Mouse (Mus musculus) ES-E14 (cell line): Measurements from ENCODE around the gene Adam8. TPM values are rescaled to one million over a fixed set of nuclear protein-coding genes. Genes with fewer than 3 reads are reported as not detected.

Experiments used
- DNase-seq: peaks from one replicate; pipeline ENCODE4 v3.0.0-alpha.2; 2013; ENCODE audit warnings: low read depth, low spot score
- H3K27ac ChIP-seq: 2 replicates; pipeline ENCODE4 v1.5.1; 2012; ENCODE audit warnings: low read depth, mild to moderate bottlenecking, low read length, moderate library complexity, mixed read lengths; ENCODE audit not compliant: poor library complexity, insufficient read depth, severe bottlenecking
- H3K36me3 ChIP-seq: 2 replicates; pipeline ENCODE4 v1.6.1; 2012; ENCODE audit warnings: mild to moderate bottlenecking, low read length, moderate library complexity, mixed read lengths; ENCODE audit not compliant: control insufficient read depth, poor library complexity, insufficient read depth, severe bottlenecking
- H3K4me1 ChIP-seq, 2 experiments: fragments of 150-350 bp in 1 of 2; sonication (generic) in 1 of 2; 2 replicates each; pipeline ENCODE4 v1.6.1; 2012; ENCODE audit warnings: low read length in 2 of 2, mild to moderate bottlenecking in 1 of 2, mixed read lengths in 1 of 2; ENCODE audit not compliant: control insufficient read depth in 2 of 2, insufficient read depth in 2 of 2, poor library complexity in 1 of 2
- H3K4me3 ChIP-seq, 2 experiments: fragments of 150-350 bp in 1 of 2; sonication (generic) in 1 of 2; 2 replicates each; pipeline ENCODE4 v1.5.1; 2012; ENCODE audit warnings: low read length in 2 of 2, low read depth in 1 of 2, mild to moderate bottlenecking in 1 of 2, mixed read lengths in 1 of 2; ENCODE audit not compliant: insufficient read depth in 1 of 2, poor library complexity in 1 of 2, severe bottlenecking in 1 of 2
- H3K9ac ChIP-seq: 2 replicates; pipeline ENCODE4 v1.6.1; 2012; ENCODE audit warnings: low read depth, mild to moderate bottlenecking, low read length, mixed read lengths; ENCODE audit not compliant: poor library complexity, insufficient read depth, severe bottlenecking
- H3K9me3 ChIP-seq: fragments of 150-350 bp; sonication (generic); 2 replicates; pipeline ENCODE4 v1.6.1; 2012; ENCODE audit warnings: low read depth, mild to moderate bottlenecking, low read length; ENCODE audit not compliant: control insufficient read depth, insufficient read depth
- CHD2 ChIP-seq: IDR thresholded peaks from 2 replicates; pipeline ENCODE4 v1.6.1; 2014; ENCODE audit warnings: mild to moderate bottlenecking, low read depth, low read length, inconsistent platforms
- HCFC1 ChIP-seq: IDR thresholded peaks from 2 replicates; pipeline ENCODE4 v1.6.1; 2012; ENCODE audit warnings: low read length, inconsistent platforms, borderline replicate concordance; ENCODE audit not compliant: insufficient read depth
- MAFK ChIP-seq: IDR thresholded peaks from 2 replicates; pipeline ENCODE4 v1.6.1; 2014; ENCODE audit warnings: mild to moderate bottlenecking, low read depth, low read length, inconsistent platforms; ENCODE audit not compliant: insufficient read depth
- ZC3H11A ChIP-seq: IDR thresholded peaks from 2 replicates; pipeline ENCODE4 v1.6.1; 2012; ENCODE audit warnings: low read depth, mild to moderate bottlenecking, inconsistent platforms, low read length, borderline replicate concordance
- ZNF384 ChIP-seq: IDR thresholded peaks from 2 replicates; pipeline ENCODE4 v1.6.1; 2012; ENCODE audit warnings: low read depth, low read length, inconsistent platforms
- in situ Hi-C, 2 experiments: fragments of 600-800 bp; cut with MboI; formaldehyde crosslinking; loops; one replicate each; pipeline ENCODE4 v1.15.1; 2025; ENCODE audit warnings: low sequenced_read_pairs in 2 of 2, inconsistent platforms in 1 of 2; ENCODE audit not compliant: unreplicated experiment in 2 of 2
- total RNA-seq: library from RNA; depleted of rRNA; stranded (reverse); fragments of 300-350 nt; gene quantifications from 2 replicates; pipeline ENCODE4 v1.2.3, GENCODE M21; 2012

Gene Adam8
- total RNA-seq, 1 experiment: 8.3 TPM

DNA sequence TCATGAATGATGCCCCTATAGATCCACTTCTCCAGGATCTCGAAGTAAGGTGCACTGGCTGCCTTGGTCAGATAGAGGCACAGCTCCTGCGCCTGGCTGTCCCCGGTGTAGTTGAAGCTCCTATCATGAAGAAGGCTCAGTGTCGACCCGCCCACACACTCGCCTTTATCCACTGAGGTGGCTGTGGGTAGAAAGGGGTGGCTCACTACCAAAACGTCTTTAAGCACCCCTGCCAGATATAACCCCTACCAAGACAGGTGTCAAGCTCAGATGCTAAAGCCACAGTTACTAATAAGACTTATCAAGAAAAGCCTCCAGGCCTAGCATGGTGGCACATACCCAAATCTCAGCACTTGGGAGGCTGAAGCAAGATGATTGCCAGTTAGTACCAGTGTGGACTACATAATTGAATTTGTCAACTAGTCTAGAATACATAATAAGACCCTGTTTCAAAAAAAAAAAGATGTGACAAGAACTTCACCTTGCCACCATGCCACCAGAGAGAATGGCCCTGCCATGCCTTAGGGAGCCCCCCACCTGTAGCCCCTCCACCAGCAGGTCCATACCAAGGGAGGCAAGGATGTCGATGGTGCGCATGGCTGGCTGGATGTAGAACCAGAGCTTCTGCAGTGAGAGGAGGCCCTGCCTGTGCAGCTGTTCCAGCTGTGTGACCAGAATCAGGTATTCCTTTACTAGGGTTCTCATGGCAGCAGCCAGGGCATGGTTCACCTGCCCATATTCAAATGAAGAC is 14.7 kb upstream of the Adam8 start:
- peaks cover 8% of the 10 kb centered on the region for H3K9me3 ChIP-seq
- TF ChIP-seq ZNF384 (no peak), MAFK (no peak), CHD2 (no peak), ZC3H11A (no peak), HCFC1 (no peak)
- no peaks in the 10 kb centered on the region for H3K4me1 ChIP-seq
- in situ Hi-C loops: no loop called here
- H3K4me3 ChIP-seq: no peak overlapping the region
- no peak overlapping the region for H3K9ac ChIP-seq
- H3K36me3 ChIP-seq: peaks cover 25% of the 10 kb centered on the region; the same call in 1 of the 2 replicates
- no peak for DNase-seq
- no peak overlapping the region for H3K27ac ChIP-seq

DNA sequence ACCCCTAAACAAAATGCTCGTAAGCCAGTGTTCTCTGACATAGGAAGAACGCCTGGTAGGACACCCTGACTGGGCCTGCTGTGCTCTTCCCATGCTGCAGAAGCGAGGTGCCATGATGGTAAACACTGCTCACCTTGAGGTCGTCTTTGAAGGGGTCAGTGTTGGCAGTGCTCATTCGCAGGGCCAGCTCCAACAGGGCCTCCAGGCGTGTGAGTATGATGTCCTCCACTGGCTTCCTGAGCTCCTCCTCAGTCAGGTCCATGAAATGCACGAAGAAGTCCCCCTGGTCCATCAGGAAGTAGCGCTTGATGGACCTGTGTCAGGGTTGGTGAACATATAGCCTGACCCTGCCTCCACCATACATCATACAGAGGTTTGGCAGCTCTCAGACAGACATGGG is 12.3 kb upstream of the Adam8 start:
- Histone ChIP-seq H3K9ac (no peak overlapping the region), H3K27ac (no peak overlapping the region), H3K4me1 (no peaks in the 10 kb centered on the region), H3K9me3 (peaks cover 2% of the 10 kb centered on the region; the same call in 1 of the 2 replicates), H3K4me3 (no peak overlapping the region), H3K36me3 (peaks cover 38% of the 10 kb centered on the region; the same call in 1 of the 2 replicates)
- in situ Hi-C loops: no loop called here
- DNase-seq: no peak
- TF ChIP-seq ZC3H11A (no peak), HCFC1 (no peak), CHD2 (no peak), MAFK (no peak), ZNF384 (no peak)

DNA sequence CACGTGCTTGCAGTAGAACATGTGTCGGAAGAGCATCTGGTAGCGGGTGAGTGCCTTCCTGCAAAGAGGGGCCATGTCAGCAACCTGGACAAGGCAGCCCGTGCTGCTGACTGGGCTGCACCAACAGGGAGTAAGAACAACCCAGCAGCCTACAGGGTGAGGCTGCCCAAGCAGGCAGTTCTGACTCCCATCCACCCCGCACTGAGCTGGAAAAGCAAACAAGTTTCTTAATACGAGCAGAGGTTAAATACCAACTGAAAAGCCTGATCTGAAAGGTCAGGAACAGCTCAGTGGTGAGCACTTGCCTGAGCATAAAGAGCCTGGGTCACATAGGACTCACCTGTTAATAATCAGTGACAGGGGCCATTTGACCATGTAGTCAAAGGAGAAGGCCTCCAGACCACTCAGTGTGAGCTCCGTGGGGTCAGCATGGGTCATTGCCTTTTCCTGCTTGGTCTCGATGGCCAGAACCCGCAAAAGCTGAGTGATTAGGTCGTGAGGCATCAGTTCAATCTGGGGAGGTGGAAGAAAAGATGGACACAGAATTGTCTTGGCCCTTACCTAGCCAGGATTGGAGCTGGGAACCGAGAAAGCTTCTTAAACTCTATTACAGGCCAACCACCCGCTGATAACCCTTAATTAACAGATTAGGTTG is 8.9 kb upstream of the Adam8 start:
- Histone ChIP-seq H3K27ac (no peak overlapping the region), H3K9me3 (no peaks in the 10 kb centered on the region), H3K4me3 (no peak overlapping the region), H3K9ac (no peak overlapping the region), H3K4me1 (no peaks in the 10 kb centered on the region), H3K36me3 (peaks cover 47% of the 10 kb centered on the region; the same call in 1 of the 2 replicates)
- in situ Hi-C loops: no loop called here
- no peak for DNase-seq
- no peak for TF ChIP-seq HCFC1
- no peak for TF ChIP-seq CHD2
- TF ChIP-seq ZNF384: no peak

DNA sequence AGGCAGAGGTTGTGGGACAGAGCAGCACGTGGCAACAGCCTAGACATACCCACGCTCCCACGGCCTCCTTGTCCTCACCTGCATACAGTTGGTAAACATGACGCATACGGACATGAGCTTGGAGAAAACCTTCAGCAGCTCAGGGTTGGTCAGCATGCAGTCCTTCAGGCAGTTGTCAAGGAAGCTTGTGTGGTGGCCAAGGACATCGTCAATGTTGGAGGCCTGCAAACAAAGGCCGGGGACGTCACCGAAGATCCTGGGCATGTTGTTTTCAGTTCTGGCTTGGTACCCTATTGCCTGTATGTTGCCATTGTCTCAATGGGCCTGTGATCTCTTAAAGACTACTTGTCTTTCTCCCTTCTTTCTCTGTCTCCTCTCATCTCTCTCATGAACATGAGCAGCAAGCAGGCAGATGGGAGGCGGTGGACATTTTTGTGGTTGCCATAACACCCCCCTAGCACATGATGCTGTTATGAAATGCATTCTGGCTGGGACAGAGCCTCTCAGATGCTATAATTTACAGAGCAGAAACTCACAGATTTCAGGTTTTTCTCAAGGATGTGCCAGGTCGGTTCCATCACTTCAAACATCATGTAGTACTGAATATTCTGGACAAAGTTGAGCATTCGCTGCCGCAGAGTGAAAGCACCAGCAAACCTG is 6.5 kb upstream of the Adam8 start:
- TF ChIP-seq ZC3H11A (no peak), MAFK (no peak), CHD2 (no peak), HCFC1 (no peak), ZNF384 (no peak)
- Histone ChIP-seq H3K36me3 (peaks cover 34% of the 10 kb centered on the region; the same call in 1 of the 2 replicates), H3K27ac (no peak overlapping the region), H3K9ac (no peak overlapping the region), H3K4me3 (no peak overlapping the region), H3K9me3 (no peaks in the 10 kb centered on the region), H3K4me1 (no peaks in the 10 kb centered on the region)
- in situ Hi-C loops: no loop called here
- no peak for DNase-seq
